8 mouse cellular contexts compared by ENCODE assay signal in the genomic region with DNA sequence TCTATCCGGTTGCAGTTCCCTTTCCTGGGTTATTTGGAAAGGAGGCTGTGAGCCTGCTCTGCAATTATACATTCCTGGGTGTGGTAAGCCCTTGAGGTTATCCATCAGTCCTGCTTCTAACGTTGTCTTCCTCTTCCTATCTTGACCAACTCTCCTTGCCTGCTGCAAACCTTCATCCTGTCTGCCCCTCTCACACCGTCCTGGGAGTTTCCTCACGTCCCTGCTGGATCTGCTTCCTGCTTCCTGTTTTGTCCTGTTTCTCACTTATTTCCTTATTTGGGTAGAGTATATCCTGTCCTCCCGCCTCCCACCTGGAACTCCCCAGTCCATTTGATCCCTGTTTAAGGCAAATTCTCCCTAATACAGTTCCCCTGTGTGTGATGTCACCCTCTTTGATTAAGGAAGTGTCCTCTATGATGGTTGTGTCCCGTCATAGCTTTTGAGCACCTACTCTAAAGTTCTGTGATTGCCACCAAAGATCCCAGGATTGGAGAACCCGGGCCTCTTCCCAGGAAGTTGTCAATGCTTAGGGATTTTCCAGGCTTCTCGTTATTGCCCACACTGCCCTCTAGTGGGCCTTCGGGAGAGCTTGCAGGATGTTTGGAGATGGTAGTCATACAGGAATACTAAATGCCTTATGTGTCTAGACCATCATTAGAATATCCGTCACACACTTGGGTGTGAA. TPM values are rescaled to one million over a fixed set of nuclear protein-coding genes. Genes with fewer than 3 reads are reported as not detected.
A peak's percentile ranks its signal among the peaks of the same experiment; 100 is the strongest.
DNase-seq lines count a peak whose midpoint lies in the region; ATAC-seq and TF ChIP-seq lines count a peak whose summit lies in the region.

No protein-coding gene starts in this region.

- H3K27ac ChIP-seq in spleen, adult 2 months (ENCODE audit: insufficient read depth, low read length) = peak overlapping the region; percentile 26; the same call in 1 of the 2 replicates
- no peak overlapping the region for H3K27ac ChIP-seq in forebrain, postnatal 0 days (ENCODE audit: low read depth, low read length)
- no peak overlapping the region for H3K27ac ChIP-seq in liver, embryonic 15.5 days (replicated peaks)

- H3K27me3 ChIP-seq in spleen, adult 2 months (ENCODE audit: control insufficient read depth, insufficient read depth, low read length) = no peaks in the 10 kb centered on the region
- H3K27me3 ChIP-seq in forebrain, postnatal 0 days (ENCODE audit: insufficient read depth, low read length) = no peaks in the 10 kb centered on the region
- H3K27me3 ChIP-seq in liver, embryonic 15.5 days = no peaks in the 10 kb centered on the region

- peak; percentile 44; the same call in 1 of the 2 replicates for TF ChIP-seq CTCF in spleen, adult 2 months (IDR thresholded peaks at IDR 0.05; ENCODE audit: extremely low read depth, insufficient read depth, insufficient read length, insufficient replicate concordance)
- peak; percentile 81 for TF ChIP-seq CTCF in forebrain, postnatal 0 days (IDR thresholded peaks at IDR 0.05; ENCODE audit: low read depth)

- H3K4me3 ChIP-seq in spleen, adult 2 months (ENCODE audit: extremely low read depth, insufficient read depth, insufficient read length) = no peak overlapping the region
- no peak overlapping the region for H3K4me3 ChIP-seq in forebrain, postnatal 0 days (ENCODE audit: low read depth, low read length)
- H3K4me3 ChIP-seq in liver, embryonic 15.5 days (replicated peaks) = no peak overlapping the region

- H3K4me1 ChIP-seq in spleen, adult 2 months (ENCODE audit: control insufficient read depth, insufficient read depth, insufficient read length) = peaks cover 14% of the 10 kb centered on the region; the same call in 1 of the 2 replicates
- H3K4me1 ChIP-seq in forebrain, postnatal 0 days (ENCODE audit: insufficient read depth) = no peaks in the 10 kb centered on the region
- peaks cover 28% of the 10 kb centered on the region for H3K4me1 ChIP-seq in liver, embryonic 15.5 days (replicated peaks)

- TF ChIP-seq POLR2A in spleen, adult 2 months (IDR thresholded peaks at IDR 0.05; ENCODE audit: low read depth, low read length) = no peak

- peak; percentile 48; the same call in 1 of the 2 replicates for ATAC-seq in forebrain, postnatal 0 days
- ATAC-seq in liver, embryonic 15.5 days (ENCODE audit: insufficient read depth) = 0 out of 2 replicates have a peak, but pooled peaks have one; percentile 38
- no peak for ATAC-seq in inflammation-experienced regulatory T-cells, adult 6 months

- H3K9ac ChIP-seq in forebrain, postnatal 0 days = no peak overlapping the region
- H3K9ac ChIP-seq in liver, embryonic 15.5 days = no peak overlapping the region

- H3K9me3 ChIP-seq in forebrain, postnatal 0 days (ENCODE audit: low read length) = no peaks in the 10 kb centered on the region
- no peaks in the 10 kb centered on the region for H3K9me3 ChIP-seq in liver, embryonic 15.5 days (replicated peaks)

- 62% methylated on average over 10 of the region's 10 CpGs for WGBS in spleen, adult 2 months
- WGBS in forebrain, postnatal 0 days = 63% methylated on average over 10 of the region's 10 CpGs
- 60% methylated on average over 10 of the region's 10 CpGs for WGBS in liver, embryonic 15.5 days (ENCODE audit: insufficient replicate concordance)

- DNase-seq in spleen, adult 2 months (ENCODE audit: low read depth in 1 of 2, low spot score in 2 of 2) = no peak
- no peak for DNase-seq in spleen, postnatal 14 days (ENCODE audit: low spot score in 2 of 2)
- peak; percentile 66 to 72 for DNase-seq in adrenal gland, postnatal 36 days
- DNase-seq in forebrain, postnatal 0 days = peak; percentile 79
- DNase-seq in kidney, adult 18-20 months = peak; percentile 74
- peak; percentile 49 for DNase-seq in right cerebral cortex, adult 18-20 months

- H3K36me3 ChIP-seq in spleen, adult 2 months (ENCODE audit: control insufficient read depth, insufficient read depth, low read length) = 0 out of 2 replicates have a peak, but pooled peaks cover under 1% of the 10 kb centered on the region
- 0 out of 2 replicates have a peak, but pooled peaks cover 2% of the 10 kb centered on the region for H3K36me3 ChIP-seq in forebrain, postnatal 0 days (ENCODE audit: insufficient read depth)
- H3K36me3 ChIP-seq in liver, embryonic 15.5 days (replicated peaks) = peaks cover 97% of the 10 kb centered on the region

- no peak overlapping the region for H3K4me2 ChIP-seq in forebrain, postnatal 0 days (ENCODE audit: low read depth)
- no peak overlapping the region for H3K4me2 ChIP-seq in liver, embryonic 15.5 days

RNA-seq across cellular contexts. Expression of gene Nsl1, which starts 12.5 kb away (rescaled TPM):
- 1.4 and 3.5 TPM in 2 replicates for polyA plus RNA-seq in spleen, adult 2 months (2012; rRNA removed)
- total RNA-seq in adrenal gland, postnatal 36 days (2021) = 1 to 10 TPM in 1 of 2 experiments, under 1 TPM in 1; 0.95 to 1.6 TPM
- 2.1 and 4.7 TPM in 2 replicates for total RNA-seq in forebrain, postnatal 0 days (2014; rRNA removed)
- polyA plus RNA-seq in forebrain, postnatal 0 days (2015; fragmentation: Nextera tagmentation; extraction: Ambion mirVana) = 1.2 and 2.5 TPM in 2 replicates
- 14.3 and 14.6 TPM in 2 replicates for polyA plus RNA-seq in liver, embryonic 15.5 days (2015; fragmentation: Nextera tagmentation; extraction: Ambion mirVana)
- polyA plus RNA-seq in inflammation-experienced regulatory T-cells, adult 6 months (2017; shearing (Covaris generic)) = 1 to 10 TPM; 1.1 to 7.4 (median 4.2) TPM

RNA-seq across cellular contexts. Expression of gene Tatdn3, which starts 12.6 kb away (rescaled TPM):
- polyA plus RNA-seq in spleen, adult 2 months (2012; rRNA removed) = 2.2 and 2.6 TPM in 2 replicates
- total RNA-seq in adrenal gland, postnatal 36 days (2021) = 10 to 100 TPM; 13.0 to 20.0 TPM
- 23.0 and 24.8 TPM in 2 replicates for total RNA-seq in forebrain, postnatal 0 days (2014; rRNA removed)
- polyA plus RNA-seq in forebrain, postnatal 0 days (2015; fragmentation: Nextera tagmentation; extraction: Ambion mirVana) = 11.9 and 13.2 TPM in 2 replicates
- 5.6 and 6.7 TPM in 2 replicates for polyA plus RNA-seq in liver, embryonic 15.5 days (2015; fragmentation: Nextera tagmentation; extraction: Ambion mirVana)
- polyA plus RNA-seq in inflammation-experienced regulatory T-cells, adult 6 months (2017; shearing (Covaris generic)) = 10 to 100 TPM in 2 of 3 experiments, 1 to 10 TPM in 1; 5.3 to 14.7 (median 11.0) TPM

RNA-seq across cellular contexts. Expression of gene Batf3, which starts 22.3 kb away (rescaled TPM):
- polyA plus RNA-seq in spleen, adult 2 months (2012; rRNA removed) = 22.7 and 30.7 TPM in 2 replicates
- total RNA-seq in adrenal gland, postnatal 36 days (2021) = 1 to 10 TPM; 1.4 to 9.6 TPM
- total RNA-seq in forebrain, postnatal 0 days (2014; rRNA removed) = 1.4 and 1.8 TPM in 2 replicates
- polyA plus RNA-seq in forebrain, postnatal 0 days (2015; fragmentation: Nextera tagmentation; extraction: Ambion mirVana) = 1.2 and 1.3 TPM in 2 replicates
- polyA plus RNA-seq in liver, embryonic 15.5 days (2015; fragmentation: Nextera tagmentation; extraction: Ambion mirVana) = 1.9 and 2.0 TPM in 2 replicates
- 1 to 10 TPM in 1 of 3 experiments, not detected in 2; 1.4 TPM for polyA plus RNA-seq in inflammation-experienced regulatory T-cells, adult 6 months (2017; shearing (Covaris generic))

RNA-seq across cellular contexts. Expression of gene Spata45, which starts 38.9 kb away (rescaled TPM):
- polyA plus RNA-seq in spleen, adult 2 months (2012; rRNA removed) = not detected in 2 replicates
- not detected for total RNA-seq in adrenal gland, postnatal 36 days (2021)
- not detected in 2 replicates for total RNA-seq in forebrain, postnatal 0 days (2014; rRNA removed)
- polyA plus RNA-seq in forebrain, postnatal 0 days (2015; fragmentation: Nextera tagmentation; extraction: Ambion mirVana) = not detected in 2 replicates
- polyA plus RNA-seq in liver, embryonic 15.5 days (2015; fragmentation: Nextera tagmentation; extraction: Ambion mirVana) = not detected in 2 replicates
- polyA plus RNA-seq in inflammation-experienced regulatory T-cells, adult 6 months (2017; shearing (Covaris generic)) = 1 to 10 TPM in 1 of 3 experiments, not detected in 2; 1.1 TPM

RNA-seq across cellular contexts. Expression of gene Flvcr1, which starts 49.4 kb away (rescaled TPM):
- 15.6 and 26.4 TPM in 2 replicates for polyA plus RNA-seq in spleen, adult 2 months (2012; rRNA removed)
- total RNA-seq in adrenal gland, postnatal 36 days (2021) = 10 to 100 TPM; 15.5 to 16.7 TPM
- total RNA-seq in forebrain, postnatal 0 days (2014; rRNA removed) = 28.8 and 33.9 TPM in 2 replicates
- 5.1 and 7.6 TPM in 2 replicates for polyA plus RNA-seq in forebrain, postnatal 0 days (2015; fragmentation: Nextera tagmentation; extraction: Ambion mirVana)
- 2.5 and 3.4 TPM in 2 replicates for polyA plus RNA-seq in liver, embryonic 15.5 days (2015; fragmentation: Nextera tagmentation; extraction: Ambion mirVana)
- polyA plus RNA-seq in inflammation-experienced regulatory T-cells, adult 6 months (2017; shearing (Covaris generic)) = 10 to 100 TPM in 1 of 3 experiments, 1 to 10 TPM in 2; 5.9 to 10.2 (median 8.2) TPM

Comparison
In these comparisons a context has a peak if more than half of its experiments do, and no peak if none do; other contexts are left out.
1. DNase-seq: peak in adrenal gland, postnatal 36 days (2 of 2), forebrain, postnatal 0 days (single experiment), kidney, adult 18-20 months (single experiment) and right cerebral cortex, adult 18-20 months (single experiment); none in spleen, adult 2 months (0 of 2) and spleen, postnatal 14 days (0 of 2).